Mouse (Mus musculus) adrenal gland (tissue): ENCODE results near the gene A630089N07Rik.

Experiments used
- intact Hi-C: fragments of 180-260 bp; cut with DNase I; formaldehyde crosslinking; loops from one replicate; pipeline ENCODE4 v1.15.1; 2025

Gene A630089N07Rik

GRCm38 (mm10) chr16:97963956-97964540, 118.2 kb downstream of the A630089N07Rik start:
- intact Hi-C loops: loop anchor here (2.0 kb wide), 1 partner anchor 29 kb away; no protein-coding TSS in a partner anchor

GRCm38 (mm10) chr16:97962151-97962948, 119.9 kb downstream of the A630089N07Rik start, which contains the start of the genes C2cd2 and Zbtb21:
TSS of gene C2cd2 (minus strand) at chr16:97962598.
TSS of gene Zbtb21 (minus strand) at chr16:97962622.
- intact Hi-C loops: loop anchor here (2.0 kb wide), 1 partner anchor 30 kb away; no protein-coding TSS in a partner anchor

- intact Hi-C loops: loop anchor here (2.0 kb wide), 1 partner anchor 31 kb away; no protein-coding TSS in a partner anchor
Observed at GRCm38 (mm10) chr16:97961381-97962150, 120.7 kb downstream of the A630089N07Rik start.

- intact Hi-C loops: no loop called here
Observed at GRCm38 (mm10) chr16:97960348-97960747, 121.9 kb downstream of the A630089N07Rik start.

- intact Hi-C loops: no loop called here
Observed at GRCm38 (mm10) chr16:97958401-97958973, 123.8 kb downstream of the A630089N07Rik start.

- intact Hi-C loops: no loop called here
Observed at GRCm38 (mm10) chr16:97957626-97958025, 124.6 kb downstream of the A630089N07Rik start.

GRCm38 (mm10) chr16:97956011-97956410, 126.2 kb downstream of the A630089N07Rik start:
- intact Hi-C loops: no loop called here

GRCm38 (mm10) chr16:97953300-97953699, 128.9 kb downstream of the A630089N07Rik start:
- intact Hi-C loops: no loop called here

GRCm38 (mm10) chr16:97952801-97953200, 129.4 kb downstream of the A630089N07Rik start:
- intact Hi-C loops: no loop called here

- intact Hi-C loops: no loop called here
Observed at GRCm38 (mm10) chr16:97952371-97952770, 129.9 kb downstream of the A630089N07Rik start.
